Mouse (Mus musculus) MEL (cell line): ENCODE data around the gene Olfr1143. TPM values are rescaled to one million over a fixed set of nuclear protein-coding genes. Genes with fewer than 3 reads are reported as not detected.

Source experiments
- DNase-seq: peaks from one replicate; pipeline ENCODE4 v3.0.0; 2011; ENCODE audit warnings: low read depth, low spot score
- H3K27ac ChIP-seq: 2 replicates; pipeline ENCODE4 v1.5.1; 2012; ENCODE audit warnings: low read depth, mild to moderate bottlenecking, control low read depth, low read length, moderate library complexity; ENCODE audit not compliant: control insufficient read depth
- H3K27me3 ChIP-seq, 2 experiments: fragments of 150-350 bp in 1 of 2; sonication (generic) in 1 of 2; 2 replicates each; pipeline ENCODE4 v1.6.1; 2012; ENCODE audit warnings: low read length in 2 of 2, mild to moderate bottlenecking in 2 of 2, improper control_type of control experiment in 1 of 2, moderate library complexity in 1 of 2; ENCODE audit not compliant: insufficient read depth in 2 of 2, control insufficient read depth in 1 of 2
- H3K36me3 ChIP-seq, 2 experiments: 2 replicates each; pipeline ENCODE4 v1.6.1; 2012 to 2014; ENCODE audit warnings: low read length in 2 of 2, improper control_type of control experiment in 1 of 2, inconsistent platforms in 1 of 2, mild to moderate bottlenecking in 1 of 2; ENCODE audit not compliant: insufficient read depth in 2 of 2, control insufficient read depth in 1 of 2
- H3K4me1 ChIP-seq, 2 experiments: fragments of 150-350 bp in 1 of 2; sonication (generic) in 1 of 2; 2 replicates each; pipeline ENCODE4 v1.6.1; 2012; ENCODE audit warnings: low read length in 2 of 2, improper control_type of control experiment in 1 of 2, mild to moderate bottlenecking in 1 of 2; ENCODE audit not compliant: insufficient read depth in 2 of 2, control insufficient read depth in 1 of 2
- H3K4me3 ChIP-seq, 2 experiments: fragments of 150-350 bp in 1 of 2; sonication (generic) in 1 of 2; 2 replicates each; pipeline ENCODE4 v1.5.1; 2012; ENCODE audit warnings: low read depth in 2 of 2, low read length in 2 of 2, mild to moderate bottlenecking in 2 of 2, moderate library complexity in 2 of 2, control low read depth in 1 of 2, improper control_type of control experiment in 1 of 2; ENCODE audit not compliant: control insufficient read depth in 1 of 2, insufficient read depth in 1 of 2
- H3K79me2 ChIP-seq: 2 replicates; pipeline ENCODE4 v1.6.1; 2012; ENCODE audit warnings: mild to moderate bottlenecking, low read length, moderate library complexity; ENCODE audit not compliant: control insufficient read depth, poor library complexity, insufficient read depth
- H3K9ac ChIP-seq: 2 replicates; pipeline ENCODE4 v1.6.1; 2012; ENCODE audit warnings: low read depth, mild to moderate bottlenecking, control low read depth, low read length, moderate library complexity; ENCODE audit not compliant: control insufficient read depth, poor library complexity, severe bottlenecking
- H3K9me3 ChIP-seq: fragments of 150-350 bp; sonication (generic); replicated peaks from 2 replicates; pipeline ENCODE4 v1.6.1; 2012; ENCODE audit warnings: mild to moderate bottlenecking, low read length, improper control_type of control experiment, moderate library complexity; ENCODE audit not compliant: insufficient read depth
- BHLHE40 ChIP-seq: IDR thresholded peaks from 2 replicates; pipeline ENCODE4 v1.6.1; 2012; ENCODE audit warnings: low read depth, mild to moderate bottlenecking, inconsistent platforms, low read length, improper control_type of control experiment, borderline replicate concordance
- CHD1 ChIP-seq: IDR thresholded peaks from 2 replicates; pipeline ENCODE4 v1.6.1; 2012; ENCODE audit warnings: low read depth, mild to moderate bottlenecking, inconsistent platforms, low read length, improper control_type of control experiment
- ETS1 ChIP-seq: IDR thresholded peaks from 2 replicates; pipeline ENCODE4 v1.6.1; 2012; ENCODE audit warnings: low read depth, mild to moderate bottlenecking, inconsistent platforms, low read length, improper control_type of control experiment, moderate library complexity
- JUND ChIP-seq: IDR thresholded peaks from 2 replicates; pipeline ENCODE4 v1.6.1; 2011; ENCODE audit warnings: low read depth, mild to moderate bottlenecking, improper control_type of control experiment, low read length
- MAFK ChIP-seq: IDR thresholded peaks from 2 replicates; pipeline ENCODE4 v1.6.1; 2011; ENCODE audit warnings: low read depth, mild to moderate bottlenecking, low read length, improper control_type of control experiment, borderline replicate concordance
- MAX ChIP-seq: IDR thresholded peaks from 2 replicates; pipeline ENCODE4 v1.6.1; 2011; ENCODE audit warnings: low read length, improper control_type of control experiment
- MXI1 ChIP-seq: IDR thresholded peaks from 2 replicates; pipeline ENCODE4 v1.6.1; 2011; ENCODE audit warnings: mild to moderate bottlenecking, low read depth, low read length, improper control_type of control experiment
- NRF1 ChIP-seq: IDR thresholded peaks from 2 replicates; pipeline ENCODE4 v1.6.1; 2014; ENCODE audit warnings: low read depth, mild to moderate bottlenecking, inconsistent platforms, low read length, improper control_type of control experiment, moderate library complexity; ENCODE audit not compliant: poor library complexity, insufficient read depth, severe bottlenecking
- SIN3A ChIP-seq: IDR thresholded peaks from 2 replicates; pipeline ENCODE4 v1.6.1; 2012; ENCODE audit warnings: low read length, improper control_type of control experiment, inconsistent platforms
- TCF12 ChIP-seq: IDR thresholded peaks from 2 replicates; pipeline ENCODE4 v1.6.1; 2014; ENCODE audit warnings: low read depth, mild to moderate bottlenecking, inconsistent platforms, low read length, improper control_type of control experiment, moderate library complexity
- USF1 ChIP-seq: IDR thresholded peaks from 2 replicates; pipeline ENCODE4 v1.6.1; 2014; ENCODE audit warnings: low read depth, mild to moderate bottlenecking, inconsistent platforms, low read length, improper control_type of control experiment, moderate library complexity
- polyA plus RNA-seq, 2 experiments: library from polyadenylated mRNA; stranded (reverse) in 1 of 2; unstranded in 1 of 2; fragments of >175 nt in 1 of 2; fragments of >200 nt in 1 of 2; gene quantifications; 2 replicates each; pipeline versions ENCODE4 v1.2.1 to v1.2.4; 2012; ENCODE audit warnings: low replicate concordance in 2 of 2, low read depth in 1 of 2; ENCODE audit not compliant: insufficient read length in 2 of 2, insufficient read depth in 1 of 2, missing spikeins in 1 of 2
- total RNA-seq: library from RNA; depleted of rRNA; stranded (reverse); fragments of 300-350 nt; gene quantifications from 2 replicates; pipeline ENCODE4 v1.2.3, GENCODE M21; 2012; rRNA removed

Olfr1143 gene
- total and polyA plus RNA-seq, 3 experiments = not detected

DNA sequence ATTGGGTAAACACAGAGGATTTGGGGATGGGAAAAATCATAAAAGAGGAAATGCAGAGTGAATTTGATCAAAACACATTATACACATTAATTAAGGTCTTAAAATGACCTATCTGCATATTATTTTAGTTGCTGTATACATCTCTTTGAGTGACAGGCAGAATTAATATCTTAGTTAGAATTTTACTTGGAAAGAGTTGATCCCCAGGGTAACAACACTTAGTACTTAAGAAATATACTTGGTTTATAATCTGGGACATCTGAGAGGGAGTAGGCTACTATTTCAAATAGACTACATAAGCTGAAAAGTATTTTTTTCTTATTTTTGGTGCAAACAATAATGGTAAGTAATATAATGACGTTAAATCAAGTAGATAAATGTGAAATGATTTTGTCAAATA lies 43.3 kb downstream of the Olfr1143 start, which contains the start of gene Olfr1150-ps1:
Gene Olfr1150-ps1 (plus strand): TSS at position 301 of the 400 bp plus-strand sequence.
- H3K9ac ChIP-seq = no peak within 1 kb of the TSS
- H3K36me3 ChIP-seq = no peaks in the 10 kb centered on the region
- H3K9me3 ChIP-seq = no peaks in the 10 kb centered on the region
- H3K4me3 ChIP-seq = no peak within 1 kb of the TSS
- no peaks in the 10 kb centered on the region for H3K27me3 ChIP-seq
- no peak for TF ChIP-seq TCF12
- no peak for TF ChIP-seq MXI1
- TF ChIP-seq NRF1 = no peak
- no peak for TF ChIP-seq MAFK
- no peak for TF ChIP-seq BHLHE40
- TF ChIP-seq ETS1 = no peak
- no peak for TF ChIP-seq SIN3A
- TF ChIP-seq MAX = no peak
- TF ChIP-seq JUND = no peak
- TF ChIP-seq CHD1 = no peak
- no peak for TF ChIP-seq USF1
- no peak within 1 kb of the TSS for H3K27ac ChIP-seq
- H3K4me1 ChIP-seq = no peaks in the 10 kb centered on the region
- no peak for DNase-seq
- H3K79me2 ChIP-seq = no peaks in the 10 kb centered on the region

Other genes with a start within 250 kb of the Olfr1143 start
- not detected in 2 replicates for gene Olfr1129, start 226.7 kb upstream of the Olfr1143 start, total RNA-seq
- under 1 TPM in 1 of 2 experiments, not detected in 1; 0.06 TPM for gene Olfr1129, start 226.7 kb upstream of the Olfr1143 start, polyA plus RNA-seq
- not detected in 2 replicates for gene Olfr1130, start 194.4 kb upstream of the Olfr1143 start, total RNA-seq
- not detected for gene Olfr1130, start 194.4 kb upstream of the Olfr1143 start, polyA plus RNA-seq
- not detected in 2 replicates for gene Olfr1131, start 173.5 kb upstream of the Olfr1143 start, total RNA-seq
- not detected for gene Olfr1131, start 173.5 kb upstream of the Olfr1143 start, polyA plus RNA-seq
- not detected in 2 replicates for gene Olfr1132, start 163.1 kb upstream of the Olfr1143 start, total RNA-seq
- gene Olfr1132, start 163.1 kb upstream of the Olfr1143 start, polyA plus RNA-seq = not detected
- not detected in 2 replicates for gene Olfr1133, start 153.2 kb upstream of the Olfr1143 start, total RNA-seq
- gene Olfr1133, start 153.2 kb upstream of the Olfr1143 start, polyA plus RNA-seq = not detected
- gene Olfr1134, start 142.1 kb upstream of the Olfr1143 start, total RNA-seq = not detected in 2 replicates
- not detected for gene Olfr1134, start 142.1 kb upstream of the Olfr1143 start, polyA plus RNA-seq
- gene Olfr1135, start 126.9 kb upstream of the Olfr1143 start, total RNA-seq = not detected in 2 replicates
- gene Olfr1135, start 126.9 kb upstream of the Olfr1143 start, polyA plus RNA-seq = not detected
- gene Olfr1136, start 106.6 kb upstream of the Olfr1143 start, total RNA-seq = not detected in 2 replicates
- gene Olfr1136, start 106.6 kb upstream of the Olfr1143 start, polyA plus RNA-seq = not detected
- gene Olfr1137, start 87.4 kb upstream of the Olfr1143 start, total RNA-seq = not detected in 2 replicates
- gene Olfr1137, start 87.4 kb upstream of the Olfr1143 start, polyA plus RNA-seq = not detected
- not detected in 2 replicates for gene Olfr1138, start 60.6 kb upstream of the Olfr1143 start, total RNA-seq
- gene Olfr1138, start 60.6 kb upstream of the Olfr1143 start, polyA plus RNA-seq = not detected
- gene Olfr1140, start 56.8 kb upstream of the Olfr1143 start, total RNA-seq = not detected in 2 replicates
- not detected for gene Olfr1140, start 56.8 kb upstream of the Olfr1143 start, polyA plus RNA-seq
- not detected in 2 replicates for gene Olfr1141, start 46.6 kb upstream of the Olfr1143 start, total RNA-seq
- not detected for gene Olfr1141, start 46.6 kb upstream of the Olfr1143 start, polyA plus RNA-seq
- not detected in 2 replicates for gene Olfr152, start 21.1 kb upstream of the Olfr1143 start, total RNA-seq
- gene Olfr152, start 21.1 kb upstream of the Olfr1143 start, polyA plus RNA-seq = not detected
- gene Olfr1145, start 9.2 kb downstream of the Olfr1143 start, total RNA-seq = not detected in 2 replicates
- not detected for gene Olfr1145, start 9.2 kb downstream of the Olfr1143 start, polyA plus RNA-seq
- gene Olfr1148, start 29.9 kb downstream of the Olfr1143 start, total RNA-seq = not detected in 2 replicates
- gene Olfr1148, start 29.9 kb downstream of the Olfr1143 start, polyA plus RNA-seq = not detected
- not detected in 2 replicates for gene Olfr1150-ps1, start 43.4 kb downstream of the Olfr1143 start, total RNA-seq
- gene Olfr1150-ps1, start 43.4 kb downstream of the Olfr1143 start, polyA plus RNA-seq = not detected
- gene Olfr1151, start 55.3 kb downstream of the Olfr1143 start, total RNA-seq = not detected in 2 replicates
- not detected for gene Olfr1151, start 55.3 kb downstream of the Olfr1143 start, polyA plus RNA-seq
- gene Olfr1152, start 65.9 kb downstream of the Olfr1143 start, total RNA-seq = not detected in 2 replicates
- under 1 TPM in 1 of 2 experiments, not detected in 1; 0.01 TPM for gene Olfr1152, start 65.9 kb downstream of the Olfr1143 start, polyA plus RNA-seq
- not detected in 2 replicates for gene Olfr1153, start 94.4 kb downstream of the Olfr1143 start, total RNA-seq
- gene Olfr1153, start 94.4 kb downstream of the Olfr1143 start, polyA plus RNA-seq = not detected
- gene Olfr1154, start 104.6 kb downstream of the Olfr1143 start, total RNA-seq = not detected in 2 replicates
- gene Olfr1154, start 104.6 kb downstream of the Olfr1143 start, polyA plus RNA-seq = not detected
- not detected in 2 replicates for gene Olfr1155, start 144.5 kb downstream of the Olfr1143 start, total RNA-seq
- gene Olfr1155, start 144.5 kb downstream of the Olfr1143 start, polyA plus RNA-seq = not detected
- gene Olfr1156, start 152.5 kb downstream of the Olfr1143 start, total RNA-seq = not detected in 2 replicates
- under 1 TPM in 1 of 2 experiments, not detected in 1; 0.03 TPM for gene Olfr1156, start 152.5 kb downstream of the Olfr1143 start, polyA plus RNA-seq
- gene Olfr1157, start 167.7 kb downstream of the Olfr1143 start, total RNA-seq = not detected in 2 replicates
- not detected for gene Olfr1157, start 167.7 kb downstream of the Olfr1143 start, polyA plus RNA-seq
- not detected in 2 replicates for gene Olfr74, start 174.1 kb downstream of the Olfr1143 start, total RNA-seq
- not detected for gene Olfr74, start 174.1 kb downstream of the Olfr1143 start, polyA plus RNA-seq
- gene Olfr1158, start 189.5 kb downstream of the Olfr1143 start, total RNA-seq = not detected in 2 replicates
- not detected for gene Olfr1158, start 189.5 kb downstream of the Olfr1143 start, polyA plus RNA-seq
- gene Olfr1160, start 207.7 kb downstream of the Olfr1143 start, total RNA-seq = not detected in 2 replicates
- not detected for gene Olfr1160, start 207.7 kb downstream of the Olfr1143 start, polyA plus RNA-seq
- not detected in 2 replicates for gene Olfr1161, start 222.2 kb downstream of the Olfr1143 start, total RNA-seq
- gene Olfr1161, start 222.2 kb downstream of the Olfr1143 start, polyA plus RNA-seq = not detected
- gene Olfr73, start 237.1 kb downstream of the Olfr1143 start, total RNA-seq = not detected in 2 replicates
- gene Olfr73, start 237.1 kb downstream of the Olfr1143 start, polyA plus RNA-seq = not detected